Comparison of ENCODE assay signal across 15 mouse cellular contexts in genomic region chr19:46640780-46641179, GRCm38 (mm10). TPM values are rescaled to one million over a fixed set of nuclear protein-coding genes. Genes with fewer than 3 reads are reported as not detected.
DNase-seq lines count a peak whose midpoint lies in the region; ATAC-seq and TF ChIP-seq lines count a peak whose summit lies in the region.
"Had no signal": no experiment of that assay in that cellular context is flagged by ENCODE, and none has a peak within 500 bp of the region (broad histone marks: within the 10 kb centered on the region; RNA-seq: fewer than 3 reads in every experiment).

No protein-coding gene starts in this region.

- peak overlapping the region; percentile 13; the same call in 1 of the 2 replicates for H3K27ac ChIP-seq in hindbrain, embryonic 11.5 days (ENCODE audit: low read depth, low read length)
- no peak overlapping the region for H3K27ac ChIP-seq in hindbrain, embryonic 12.5 days
- H3K27ac ChIP-seq in lung, embryonic 15.5 days, result peak overlapping the region; percentile 90
- peak overlapping the region; percentile 34; the same call in 1 of the 2 replicates for H3K27ac ChIP-seq in liver, postnatal 0 days (ENCODE audit: low read depth)

- peaks cover 9% of the 10 kb centered on the region; the same call in 1 of the 2 replicates for H3K4me1 ChIP-seq in hindbrain, embryonic 11.5 days (replicated peaks; ENCODE audit: control insufficient read depth, insufficient read depth, low read length)
- peaks cover 56% of the 10 kb centered on the region for H3K4me1 ChIP-seq in hindbrain, embryonic 12.5 days
- peaks cover 77% of the 10 kb centered on the region for H3K4me1 ChIP-seq in lung, embryonic 15.5 days
- peaks cover 75% of the 10 kb centered on the region for H3K4me1 ChIP-seq in liver, postnatal 0 days (ENCODE audit: insufficient read depth)

- no peaks in the 10 kb centered on the region for H3K9me3 ChIP-seq in hindbrain, embryonic 11.5 days (ENCODE audit: control insufficient read depth, low read length)
- no peaks in the 10 kb centered on the region for H3K9me3 ChIP-seq in hindbrain, embryonic 12.5 days (replicated peaks)
- no peaks in the 10 kb centered on the region for H3K9me3 ChIP-seq in lung, embryonic 15.5 days
- H3K9me3 ChIP-seq in liver, postnatal 0 days (ENCODE audit: low read length), result no peaks in the 10 kb centered on the region

- DNase-seq in adrenal gland, adult 2 months, result peak; percentile 52
- no peak for DNase-seq in adrenal gland, adult 18-20 months (ENCODE audit: low spot score in 2 of 2)
- no peak for DNase-seq in hindbrain, embryonic 11.5 days (ENCODE audit: low spot score)
- DNase-seq in lung, adult 18-20 months, result no peak
- DNase-seq in liver, postnatal 0 days, result no peak
- no peak for DNase-seq in natural killer cell, adult 2 months (ENCODE audit: low spot score in 2 of 2)
- DNase-seq: cerebellum, postnatal 10 days; layer of hippocampus, postnatal 36 days; thymus, adult 2 months had no signal

- H3K9ac ChIP-seq in hindbrain, embryonic 11.5 days (ENCODE audit: low read depth, low read length), result no peak overlapping the region
- no peak overlapping the region for H3K9ac ChIP-seq in hindbrain, embryonic 12.5 days
- H3K9ac ChIP-seq in lung, embryonic 15.5 days, result 0 out of 2 replicates have a peak overlapping the region, but pooled peaks have one; percentile 5
- H3K9ac ChIP-seq in liver, postnatal 0 days (replicated peaks), result no peak overlapping the region

- 91% methylated on average over 8 of the region's 8 CpGs for WGBS in hindbrain, embryonic 11.5 days
- 88% methylated on average over 8 of the region's 8 CpGs for WGBS in hindbrain, embryonic 12.5 days
- 75% methylated on average over 8 of the region's 8 CpGs for WGBS in lung, embryonic 15.5 days
- WGBS in liver, postnatal 0 days (ENCODE audit: insufficient replicate concordance), result 67% methylated on average over 8 of the region's 8 CpGs

- no peak overlapping the region for H3K4me2 ChIP-seq in hindbrain, embryonic 11.5 days (replicated peaks; ENCODE audit: low read depth, low read length)
- H3K4me2 ChIP-seq in hindbrain, embryonic 12.5 days (replicated peaks), result no peak overlapping the region
- H3K4me2 ChIP-seq in lung, embryonic 15.5 days, result no peak overlapping the region
- H3K4me2 ChIP-seq in liver, postnatal 0 days (ENCODE audit: low read depth, low read length), result no peak overlapping the region

- TF ChIP-seq CTCF in liver, postnatal 0 days (IDR thresholded peaks at IDR 0.05; ENCODE audit: low read depth), result no peak

- TF ChIP-seq EP300 in liver, postnatal 0 days (IDR thresholded peaks at IDR 0.05; ENCODE audit: low read depth), result no peak

- ATAC-seq in hindbrain, embryonic 11.5 days (ENCODE audit: low FRiP score), result no peak
- no peak for ATAC-seq in hindbrain, embryonic 12.5 days (ENCODE audit: low FRiP score)
- no peak for ATAC-seq in lung, embryonic 15.5 days (ENCODE audit: borderline replicate concordance, extremely low read depth, low FRiP score, low TSS enrichment)
- no peak for ATAC-seq in liver, postnatal 0 days
- ATAC-seq: midbrain, embryonic 16.5 days had no signal

- H3K36me3 ChIP-seq in hindbrain, embryonic 11.5 days (ENCODE audit: control insufficient read depth, insufficient read depth, low read length), result no peaks in the 10 kb centered on the region
- 0 out of 2 replicates have a peak, but pooled peaks cover 6% of the 10 kb centered on the region for H3K36me3 ChIP-seq in hindbrain, embryonic 12.5 days
- peaks cover 18% of the 10 kb centered on the region; the same call in 1 of the 2 replicates for H3K36me3 ChIP-seq in lung, embryonic 15.5 days
- H3K36me3 ChIP-seq in liver, postnatal 0 days (replicated peaks; ENCODE audit: insufficient read depth, low read length), result peaks cover 46% of the 10 kb centered on the region

- no peak overlapping the region for H3K4me3 ChIP-seq in hindbrain, embryonic 11.5 days (ENCODE audit: low read depth, low read length)
- no peak overlapping the region for H3K4me3 ChIP-seq in hindbrain, embryonic 12.5 days
- H3K4me3 ChIP-seq in lung, embryonic 15.5 days, result no peak overlapping the region
- no peak overlapping the region for H3K4me3 ChIP-seq in liver, postnatal 0 days (ENCODE audit: low read depth, low read length)

- no peaks in the 10 kb centered on the region for H3K27me3 ChIP-seq in hindbrain, embryonic 11.5 days (ENCODE audit: control insufficient read depth, insufficient read depth, low read length)
- H3K27me3 ChIP-seq in hindbrain, embryonic 12.5 days, result no peaks in the 10 kb centered on the region
- no peaks in the 10 kb centered on the region for H3K27me3 ChIP-seq in lung, embryonic 15.5 days
- no peaks in the 10 kb centered on the region for H3K27me3 ChIP-seq in liver, postnatal 0 days (ENCODE audit: insufficient read depth, low read length)

RNA-seq across cellular contexts. Expression of gene Cyp17a1, which starts 32.2 kb away (rescaled TPM):
- total RNA-seq in adrenal gland, adult 2 months (2021), result 1 to 10 TPM; 1.7 to 3.0 TPM
- polyA plus RNA-seq in adrenal gland, adult 2 months (2012; rRNA removed), result 0.18 and 0.19 TPM in 2 replicates
- total RNA-seq in adrenal gland, adult 18-20 months (2021), result 1 to 10 TPM; 2.1 to 4.8 TPM
- polyA plus RNA-seq in hindbrain, embryonic 11.5 days (2014; fragmentation: Nextera tagmentation; extraction: Ambion mirVana), result 0.29 TPM in 1 of 2 replicates, not detected in the other
- polyA plus RNA-seq in hindbrain, embryonic 12.5 days (2016; fragmentation: Nextera tagmentation; extraction: Ambion mirVana), result not detected in 2 replicates
- 0.10 TPM in 1 of 2 replicates, not detected in the other for polyA plus RNA-seq in lung, embryonic 15.5 days (2015; fragmentation: Nextera tagmentation; extraction: Ambion mirVana)
- polyA plus RNA-seq in liver, postnatal 0 days (2015; fragmentation: Nextera tagmentation; extraction: Ambion mirVana), result 3.3 and 5.8 TPM in 2 replicates
- total RNA-seq: ES-E14; layer of hippocampus, postnatal 36 days had no signal
- polyA plus RNA-seq: frontal cortex, adult 2 months; hindbrain, embryonic 16.5 days; midbrain, embryonic 16.5 days had no signal

RNA-seq across cellular contexts. Expression of gene Wbp1l, which starts 41.9 kb away (rescaled TPM):
- 100 to 1,000 TPM; 136 to 156 TPM for total RNA-seq in adrenal gland, adult 2 months (2021)
- polyA plus RNA-seq in adrenal gland, adult 2 months (2012; rRNA removed), result 128 and 159 TPM in 2 replicates
- 100 to 1,000 TPM in 1 of 2 experiments, 10 to 100 TPM in 1; 86.9 to 179 TPM for total RNA-seq in adrenal gland, adult 18-20 months (2021)
- polyA plus RNA-seq in hindbrain, embryonic 11.5 days (2014; fragmentation: Nextera tagmentation; extraction: Ambion mirVana), result 31.5 and 33.4 TPM in 2 replicates
- 54.6 and 56.4 TPM in 2 replicates for polyA plus RNA-seq in hindbrain, embryonic 12.5 days (2016; fragmentation: Nextera tagmentation; extraction: Ambion mirVana)
- 44.0 and 48.0 TPM in 2 replicates for polyA plus RNA-seq in lung, embryonic 15.5 days (2015; fragmentation: Nextera tagmentation; extraction: Ambion mirVana)
- 40.4 and 48.8 TPM in 2 replicates for polyA plus RNA-seq in liver, postnatal 0 days (2015; fragmentation: Nextera tagmentation; extraction: Ambion mirVana)

RNA-seq across cellular contexts. Expression of gene Borcs7, which starts 48.9 kb away (rescaled TPM):
- 10 to 100 TPM; 13.5 to 14.5 TPM for total RNA-seq in adrenal gland, adult 2 months (2021)
- 2.3 and 2.9 TPM in 2 replicates for polyA plus RNA-seq in adrenal gland, adult 2 months (2012; rRNA removed)
- total RNA-seq in adrenal gland, adult 18-20 months (2021), result 10 to 100 TPM; 11.4 to 13.4 TPM
- polyA plus RNA-seq in hindbrain, embryonic 11.5 days (2014; fragmentation: Nextera tagmentation; extraction: Ambion mirVana), result 14.2 and 14.9 TPM in 2 replicates
- polyA plus RNA-seq in hindbrain, embryonic 12.5 days (2016; fragmentation: Nextera tagmentation; extraction: Ambion mirVana), result 14.6 and 17.5 TPM in 2 replicates
- polyA plus RNA-seq in lung, embryonic 15.5 days (2015; fragmentation: Nextera tagmentation; extraction: Ambion mirVana), result 15.5 and 16.2 TPM in 2 replicates
- polyA plus RNA-seq in liver, postnatal 0 days (2015; fragmentation: Nextera tagmentation; extraction: Ambion mirVana), result 6.6 and 7.1 TPM in 2 replicates
